Mouse (Mus musculus) layer of hippocampus, postnatal 10 days (tissue): ENCODE data around the gene Clic3. TPM values are rescaled to one million over a fixed set of nuclear protein-coding genes. Genes with fewer than 3 reads are reported as not detected.
"Not testable (repeated sequence)": the region's sequence is repeated elsewhere in the genome, so short reads cannot be mapped to it uniquely, and the experiment has no call there.

Experiments
- DNase-seq, 2 experiments: peaks; one replicate each; pipeline ENCODE4 v3.0.0; 2021; ENCODE audit warnings: low spot score in 2 of 2
- long read RNA-seq: library from polyadenylated mRNA; stranded (forward); transcript quantifications from one replicate; pipeline ENCODE4 v2.0.0, GENCODE M21; 2023
- total RNA-seq, 2 experiments: library from RNA; stranded (reverse); gene quantifications; 2 replicates each; pipeline ENCODE4 v1.2.3; 2021

Clic3 gene
- under 1 TPM in 1 of 2 experiments, not detected in 1; 0.60 TPM for total RNA-seq
- long read RNA-seq, result 0 reads

DNA sequence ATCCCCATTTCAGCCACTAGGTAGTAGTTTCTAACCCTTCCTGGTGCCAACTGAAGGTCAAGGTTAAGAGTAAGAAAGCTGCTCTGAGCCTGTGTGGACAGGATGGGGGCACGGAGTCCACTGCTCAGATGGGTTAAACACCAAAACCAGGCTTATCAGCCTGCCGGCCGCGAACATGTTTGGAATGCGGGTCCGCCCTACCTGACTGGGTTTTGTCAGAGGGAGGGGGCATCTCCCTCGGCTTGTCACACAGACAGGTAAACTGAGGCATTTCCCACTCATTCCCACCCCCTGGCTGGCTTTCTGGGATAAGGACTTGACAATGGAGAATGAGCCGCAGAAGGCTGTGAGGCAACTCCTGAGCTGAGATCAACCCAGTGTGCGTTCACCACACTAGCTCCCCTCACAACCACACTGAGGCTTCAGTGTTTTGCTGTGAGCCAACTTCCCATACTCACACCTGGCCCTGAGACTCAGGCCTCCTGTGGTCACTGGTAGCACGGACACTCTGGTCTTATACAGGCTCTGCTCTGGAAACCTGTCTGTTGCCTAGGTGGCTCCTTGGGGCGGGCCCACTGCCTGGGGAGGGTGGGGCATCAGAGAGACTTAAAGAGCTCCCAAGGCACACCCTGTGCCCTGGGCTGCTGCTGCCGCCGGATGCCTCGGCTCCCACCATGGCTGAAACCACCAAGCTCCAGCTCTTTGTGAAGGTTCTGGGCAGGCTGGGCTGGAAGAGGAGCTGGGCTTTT, at the start of gene Clic3:
Gene Clic3, plus strand, starts transcription at position 634 of the 749 bp plus-strand sequence.
- DNase-seq, result no peak

DNA sequence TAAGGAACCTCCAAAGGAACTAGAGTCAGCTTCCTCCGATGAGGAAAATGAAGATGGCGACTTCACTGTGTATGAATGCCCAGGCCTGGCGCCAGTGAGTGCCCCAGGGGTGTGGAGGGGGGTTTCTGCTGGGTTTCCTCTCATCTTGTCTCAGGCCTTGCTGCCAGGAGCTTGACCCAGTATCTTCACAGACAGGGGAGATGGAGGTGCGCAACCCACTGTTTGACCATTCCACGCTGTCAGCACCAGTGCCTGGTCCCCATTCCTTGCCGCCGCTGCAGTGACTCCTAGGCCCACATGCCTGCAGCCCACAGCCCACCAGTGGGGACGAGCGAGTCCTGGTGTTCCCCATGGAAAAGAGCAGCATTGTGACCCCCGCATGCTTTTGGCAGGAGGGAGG, 47.7 kb upstream of the Clic3 start:
- no peak for DNase-seq

DNA sequence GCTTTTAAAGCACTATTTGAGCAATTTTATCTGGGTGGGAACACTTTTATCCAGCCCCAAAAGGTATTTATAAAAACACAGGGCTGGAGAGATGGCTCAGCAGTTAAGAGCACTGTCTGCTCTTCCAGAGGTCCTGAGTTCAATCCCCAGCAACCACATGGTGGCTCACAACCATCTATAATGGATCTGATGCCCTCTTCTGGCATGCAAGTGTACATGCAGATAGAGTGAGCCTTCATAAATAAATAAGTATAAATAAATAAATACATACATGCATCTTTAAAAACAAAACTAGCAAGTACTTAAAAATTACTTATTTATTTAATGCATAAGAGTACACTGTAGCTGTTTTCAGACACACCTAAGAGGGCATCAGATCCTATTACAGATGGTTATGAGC, 43.2 kb upstream of the Clic3 start:
- not testable (repeated sequence) for DNase-seq

DNA sequence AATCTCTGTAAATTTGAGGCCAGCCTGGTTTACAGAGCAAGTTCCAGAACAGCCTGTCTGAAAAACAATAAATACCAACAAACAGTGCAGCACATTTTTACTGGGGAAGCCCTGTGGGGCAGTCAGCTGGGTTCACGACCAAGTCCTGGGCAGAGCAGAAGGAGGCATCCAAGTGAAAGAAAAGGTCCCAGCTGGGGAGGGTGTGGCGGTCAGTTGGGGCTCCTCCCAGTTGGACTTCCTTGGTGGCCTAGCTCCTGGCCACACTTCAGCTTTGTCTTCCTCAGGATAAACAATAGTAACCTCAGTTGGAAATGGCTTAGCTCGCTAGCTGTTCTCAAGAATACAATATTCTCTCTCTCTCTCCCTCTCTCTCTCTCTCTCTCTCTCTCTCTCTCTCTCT, 39.2 kb upstream of the Clic3 start:
- DNase-seq, result no peak

DNA sequence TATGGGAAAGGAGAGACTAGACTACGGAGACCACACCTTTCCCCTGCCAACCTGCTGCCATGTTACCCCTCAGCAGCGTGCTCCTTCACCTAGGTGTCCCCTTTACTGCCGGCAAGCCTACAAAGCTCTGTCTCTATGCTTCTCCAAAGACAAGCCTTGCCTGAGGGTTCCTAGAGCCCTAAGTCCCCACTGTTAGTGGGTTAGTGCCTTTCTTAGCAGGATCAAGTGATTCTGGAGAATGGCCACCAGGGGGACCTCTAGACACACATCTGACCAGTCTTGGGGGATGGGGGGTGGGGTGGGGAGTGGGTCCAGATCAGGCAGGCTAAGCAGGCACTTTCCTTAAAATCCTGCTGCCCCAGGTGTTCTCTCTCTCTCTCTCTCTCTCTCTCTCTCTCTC, 34.7 kb upstream of the Clic3 start:
- peak; percentile 49 to 67 for DNase-seq

DNA sequence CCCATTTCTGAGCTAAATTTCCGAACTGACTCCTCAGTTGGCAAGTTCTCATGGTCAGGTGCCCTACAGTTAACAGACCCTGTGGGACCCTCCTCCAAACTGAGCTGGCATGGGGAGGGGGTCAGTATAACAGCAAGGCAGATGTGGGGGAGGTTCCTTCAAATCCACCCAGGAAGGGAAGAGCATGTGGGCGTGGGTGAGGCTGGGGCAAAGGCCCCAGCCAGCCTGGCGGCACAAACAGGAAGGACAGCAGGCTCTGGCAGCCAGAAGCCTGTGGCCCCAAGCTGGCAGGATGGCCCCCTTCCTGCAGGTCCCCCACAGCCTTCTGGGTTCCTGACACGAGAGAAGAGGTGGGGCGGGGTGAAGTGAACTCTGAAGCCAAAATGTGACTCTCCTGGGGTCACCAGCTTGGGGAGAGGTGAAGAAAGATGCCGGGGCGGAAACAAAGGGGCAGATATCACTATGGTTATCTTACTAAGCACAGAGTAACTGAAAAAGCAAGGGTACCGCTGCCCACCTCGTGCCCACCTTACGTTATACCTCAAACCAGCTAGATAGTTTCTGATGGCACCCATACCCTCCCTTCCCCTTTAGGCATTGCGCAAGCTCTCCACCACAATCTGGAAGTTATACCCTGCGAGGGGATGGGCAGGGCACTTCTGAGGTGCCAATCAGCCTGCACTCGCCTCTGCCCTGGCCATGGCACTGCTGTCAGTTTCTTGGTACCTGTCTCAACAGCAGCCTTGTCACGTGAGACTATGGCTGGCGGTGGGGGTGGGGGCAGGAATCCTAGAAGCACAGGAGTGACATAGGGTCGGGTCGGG, 33.8 kb upstream of the Clic3 start, which contains the start of gene Fut7:
Gene Fut7, plus strand, starts transcription at position 681 of the 824 bp plus-strand sequence.
- no peak for DNase-seq

DNA sequence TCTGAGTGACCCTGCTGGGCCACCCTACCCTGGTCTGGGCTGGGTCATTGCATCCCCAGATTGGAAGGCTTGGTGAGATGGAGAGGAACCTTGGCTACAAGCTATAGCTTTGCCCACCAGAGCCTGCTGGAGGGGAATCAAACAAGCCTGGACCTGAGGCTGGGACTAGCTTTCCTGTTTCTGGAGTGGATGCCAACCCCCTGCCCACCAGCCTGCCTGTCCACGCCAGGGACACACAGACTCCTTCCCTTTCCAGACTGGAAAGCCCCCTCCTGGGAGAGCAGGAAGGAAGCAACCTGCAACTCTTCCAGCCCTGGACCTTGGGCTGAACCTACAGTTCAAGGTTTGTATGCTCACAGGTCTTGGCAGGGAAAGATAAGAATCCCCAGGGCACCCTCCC, 33.0 kb upstream of the Clic3 start:
- DNase-seq, result no peak

DNA sequence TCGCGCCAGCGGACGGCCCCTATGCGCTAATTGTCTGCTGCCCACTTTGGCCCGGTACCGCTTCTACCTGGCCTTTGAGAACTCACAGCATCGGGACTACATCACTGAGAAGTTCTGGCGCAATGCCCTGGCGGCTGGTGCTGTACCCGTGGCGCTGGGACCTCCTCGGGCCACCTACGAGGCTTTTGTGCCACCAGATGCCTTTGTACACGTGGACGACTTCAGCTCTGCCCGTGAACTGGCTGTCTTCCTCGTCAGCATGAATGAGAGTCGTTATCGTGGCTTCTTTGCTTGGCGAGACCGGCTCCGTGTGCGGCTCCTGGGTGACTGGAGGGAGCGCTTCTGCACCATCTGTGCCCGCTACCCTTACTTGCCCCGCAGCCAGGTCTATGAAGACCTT, 31.2 kb upstream of the Clic3 start:
- DNase-seq, result no peak

DNA sequence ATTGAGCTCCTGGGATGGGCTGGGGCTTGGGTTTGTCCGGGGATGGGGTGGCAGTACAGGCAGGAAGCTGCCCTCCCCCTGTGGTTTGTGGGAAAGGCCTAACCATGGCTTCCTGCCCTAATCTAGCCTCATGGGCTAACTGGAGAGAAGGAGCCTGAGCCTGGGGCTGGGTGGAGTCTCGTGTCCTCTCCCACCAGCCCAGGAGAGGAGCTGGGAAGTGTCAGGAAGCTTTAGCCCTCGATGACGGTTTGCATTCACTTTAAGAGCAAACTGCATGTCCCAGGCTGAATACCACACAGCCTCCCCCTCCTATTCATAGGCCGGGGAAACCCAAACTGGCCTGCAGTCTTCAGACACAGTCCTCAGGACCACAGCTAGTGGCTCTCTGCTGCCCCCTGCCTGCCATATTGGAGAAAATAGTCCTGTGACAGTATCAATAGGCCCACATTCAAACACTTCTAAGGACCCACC, 29.9 kb upstream of the Clic3 start:
- peak; percentile 76 to 84 for DNase-seq

DNA sequence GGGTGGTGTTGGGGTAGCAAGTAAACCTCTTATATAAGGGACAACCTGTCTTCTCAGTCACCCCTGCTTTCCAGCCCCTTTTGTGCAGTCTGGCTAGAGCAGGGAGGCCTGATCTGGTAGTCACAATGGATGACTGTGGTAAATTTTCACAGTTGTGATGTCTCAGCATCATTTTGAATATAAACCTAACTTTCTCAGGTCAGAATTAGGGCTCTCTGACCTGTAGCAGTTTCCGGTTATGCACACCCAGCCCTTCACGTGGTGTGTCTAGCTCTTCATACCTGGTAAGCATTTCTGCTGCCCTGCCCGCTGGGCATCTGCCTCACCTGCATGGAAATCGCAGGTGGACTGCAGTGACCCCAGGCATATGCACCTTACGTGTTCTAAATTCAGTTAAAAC, 29.4 kb upstream of the Clic3 start:
- DNase-seq, result no peak

DNA sequence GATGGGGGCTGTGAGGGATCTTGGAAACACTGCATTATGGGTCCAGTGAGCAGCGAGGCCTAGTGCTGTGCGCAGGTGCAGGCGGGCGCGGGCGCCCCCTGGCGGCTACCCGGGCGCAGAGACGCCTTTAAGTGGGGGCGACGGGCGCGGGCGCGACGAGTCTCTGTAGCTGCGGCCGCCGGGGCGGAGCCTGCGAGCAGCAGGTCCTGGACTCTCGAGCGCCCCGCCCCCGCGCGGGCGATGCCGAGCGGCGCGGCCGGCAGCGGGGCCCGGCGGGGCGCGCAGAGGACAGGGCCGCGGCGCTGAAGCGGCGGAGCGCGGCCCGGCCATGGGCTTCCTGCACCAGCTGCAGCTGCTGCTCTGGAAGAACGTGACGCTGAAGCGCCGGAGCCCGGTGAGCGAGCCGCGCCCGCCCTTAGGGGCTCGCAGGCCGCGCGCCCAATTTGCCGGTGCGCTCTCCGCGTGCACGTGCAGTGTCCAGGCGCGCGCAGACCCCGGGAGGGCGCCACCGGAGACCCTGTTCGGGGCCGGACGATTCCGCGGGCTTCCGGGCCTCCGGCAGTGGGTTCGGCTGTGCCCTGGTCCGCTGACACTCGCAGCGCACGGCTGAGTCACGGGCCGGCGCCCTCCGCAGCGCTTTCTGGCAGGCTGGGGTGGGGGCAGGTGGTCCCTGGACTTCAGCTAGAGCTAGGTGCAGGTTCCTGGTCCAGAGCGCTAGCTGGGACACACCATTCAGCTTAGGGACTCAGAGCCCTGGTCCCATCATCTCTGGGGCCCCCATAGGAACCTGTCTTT, 28.0 kb upstream of the Clic3 start, which contains the start of gene Abca2:
Gene Abca2, plus strand, starts transcription at position 262 of the 795 bp plus-strand sequence.
- DNase-seq, result peak; percentile 94 to 98

DNA sequence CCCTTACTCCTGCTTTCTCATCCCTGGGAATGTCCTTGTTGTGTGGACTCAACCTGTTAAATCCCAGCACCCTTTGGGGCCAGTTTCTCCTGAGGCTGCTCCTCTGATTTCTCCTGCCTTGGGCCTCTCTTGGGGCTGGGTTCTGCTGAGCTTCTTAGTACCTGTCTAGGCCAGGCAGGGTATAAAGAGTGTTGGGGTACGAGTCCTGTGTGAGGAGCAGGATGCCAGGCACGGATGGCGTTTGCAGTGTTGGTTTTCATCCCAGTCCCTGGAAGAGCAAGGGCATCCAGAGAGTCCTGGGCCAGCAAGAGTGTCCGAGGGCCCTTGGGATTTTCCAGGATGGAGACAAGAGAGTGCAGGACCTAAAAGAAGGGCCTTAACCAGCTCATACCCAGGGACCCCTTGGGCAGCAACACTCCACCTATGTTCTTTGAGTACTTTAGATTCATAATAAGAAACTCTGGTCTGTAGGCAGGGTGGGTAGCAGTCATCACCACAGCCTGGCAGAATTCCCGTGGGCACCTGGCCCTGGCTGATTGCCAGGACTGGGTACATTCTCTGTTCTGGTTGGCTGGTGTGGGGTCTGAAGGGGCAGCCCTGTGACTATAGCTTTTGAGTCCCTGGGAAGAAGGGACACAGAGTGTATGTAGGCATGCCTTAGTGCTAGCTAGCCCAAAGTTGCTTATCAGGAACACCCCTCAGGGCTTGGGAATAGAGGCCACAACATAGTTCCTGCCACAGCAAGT, 27.0 kb upstream of the Clic3 start:
- peak in 1 of 2 experiments; percentile 54 for DNase-seq

DNA sequence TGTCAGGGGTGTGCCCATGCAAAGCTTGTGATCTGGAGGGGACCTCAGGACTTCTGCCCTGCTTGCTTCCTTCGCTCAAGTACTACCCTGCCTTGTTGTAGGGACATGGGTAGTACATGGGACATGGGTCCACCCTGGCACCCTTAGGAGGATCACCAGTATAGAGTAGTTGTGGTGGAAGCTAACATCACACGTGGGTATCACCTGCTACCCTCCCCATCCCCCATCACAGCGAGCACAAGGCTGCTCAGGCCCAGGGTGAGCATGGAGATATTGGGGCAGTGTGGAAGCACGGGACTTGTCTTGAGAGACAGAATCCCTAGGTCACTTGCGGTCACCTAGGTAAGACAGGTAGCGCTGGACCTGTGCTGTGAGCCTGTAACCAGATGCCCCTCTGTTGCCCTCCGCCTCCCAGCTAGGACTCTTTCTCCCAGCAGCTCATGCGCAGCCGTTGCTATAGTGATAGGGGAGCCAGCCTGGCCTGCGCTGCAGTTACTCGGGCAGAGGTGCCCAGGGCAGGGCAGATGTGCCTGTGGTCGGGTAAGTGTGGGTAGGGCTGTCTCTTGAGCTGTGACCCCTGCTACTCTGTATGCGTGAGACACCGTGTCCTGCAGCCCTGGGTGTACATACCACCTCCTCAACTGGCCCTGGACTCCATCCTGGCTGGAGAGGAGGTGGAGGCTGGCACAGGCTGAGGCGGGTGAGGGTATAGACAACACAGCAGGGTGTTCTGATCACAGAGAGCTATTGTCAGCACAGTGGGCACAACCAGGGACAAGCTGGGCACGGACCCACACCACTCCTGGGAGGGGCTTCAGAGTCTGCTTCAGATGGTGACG, 26.0 kb upstream of the Clic3 start:
- no peak for DNase-seq

DNA sequence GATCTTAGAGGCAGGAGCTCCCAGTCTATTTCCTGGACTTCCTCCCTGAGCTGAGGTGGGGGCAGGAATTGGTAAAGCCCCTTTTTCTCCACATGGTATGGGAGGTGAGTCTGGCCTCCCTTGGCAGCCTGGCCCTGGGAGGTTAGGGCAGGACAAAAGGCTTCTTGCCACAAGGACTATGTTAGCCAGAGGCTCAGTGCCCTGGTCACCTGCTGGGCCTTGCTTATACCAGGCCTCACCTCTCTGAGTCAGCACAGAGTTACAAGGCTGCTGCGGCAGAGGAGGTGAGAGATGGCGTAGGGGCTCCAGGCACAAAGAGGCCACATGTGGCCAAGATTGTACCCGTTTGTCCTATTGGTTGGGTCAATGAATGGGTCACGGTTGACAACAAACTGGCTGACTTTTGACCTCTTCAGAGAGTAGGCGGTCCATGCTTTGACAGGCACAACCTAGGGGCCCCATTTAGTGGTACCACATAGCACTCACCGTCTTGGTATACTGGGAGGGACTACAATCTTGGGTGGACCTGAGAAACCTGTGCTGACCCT, 25.3 kb upstream of the Clic3 start:
- DNase-seq, result no peak

DNA sequence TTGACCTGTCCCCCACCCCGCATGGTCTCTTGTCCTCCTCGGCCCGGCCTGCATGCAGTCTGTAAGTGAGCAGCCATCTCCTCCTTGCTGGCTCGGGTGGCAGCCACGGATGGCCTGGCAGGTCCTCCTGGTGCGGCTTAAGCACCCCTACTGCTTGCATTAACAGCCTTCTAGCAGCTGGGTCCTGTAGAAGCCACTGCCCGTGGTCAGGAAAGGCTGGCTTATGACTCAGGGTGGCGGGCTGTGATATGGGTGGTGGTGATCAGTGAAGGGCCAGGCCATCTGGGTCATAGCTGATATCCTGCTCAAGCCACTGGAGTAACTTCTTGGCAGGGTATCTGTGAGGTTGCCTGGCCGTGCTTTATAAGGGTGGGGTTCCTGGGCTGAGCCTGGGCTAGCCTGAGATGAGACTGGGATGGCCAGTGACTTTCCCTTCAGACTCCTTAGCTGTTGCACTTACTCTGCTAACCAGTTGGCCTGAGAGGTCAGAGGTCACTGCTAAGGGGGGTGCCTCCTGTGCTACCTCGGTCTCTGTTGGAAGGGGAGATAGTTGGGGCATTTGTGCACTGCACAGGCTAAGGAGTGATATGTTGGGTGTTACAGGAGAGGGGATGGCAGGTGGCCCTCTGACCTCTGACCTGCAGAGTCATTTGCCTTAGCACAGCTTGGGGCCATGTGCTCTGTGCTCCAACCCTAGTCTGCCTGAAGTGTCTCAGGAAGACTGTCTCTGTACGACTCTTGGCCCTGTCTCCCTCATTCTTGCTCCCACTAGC, 24.1 kb upstream of the Clic3 start:
- DNase-seq, result no peak

DNA sequence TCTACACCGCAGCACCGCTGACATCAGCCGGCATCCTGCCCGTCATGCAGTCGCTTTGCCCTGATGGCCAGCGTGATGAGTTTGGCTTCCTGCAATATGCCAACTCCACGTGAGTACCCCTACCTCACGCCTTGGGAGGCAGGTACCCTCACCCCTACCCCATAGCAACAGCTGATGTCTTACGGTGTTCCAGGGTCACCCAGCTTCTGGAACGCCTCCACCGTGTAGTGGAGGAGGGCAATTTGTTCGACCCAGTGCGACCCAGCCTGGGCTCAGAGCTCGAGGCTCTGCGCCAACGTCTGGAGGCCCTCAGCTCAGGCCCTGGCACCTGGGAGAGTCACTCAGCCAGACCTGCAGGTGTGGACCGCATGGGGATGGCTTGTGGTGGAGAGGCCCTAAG, 23.5 kb upstream of the Clic3 start:
- no peak for DNase-seq

DNA sequence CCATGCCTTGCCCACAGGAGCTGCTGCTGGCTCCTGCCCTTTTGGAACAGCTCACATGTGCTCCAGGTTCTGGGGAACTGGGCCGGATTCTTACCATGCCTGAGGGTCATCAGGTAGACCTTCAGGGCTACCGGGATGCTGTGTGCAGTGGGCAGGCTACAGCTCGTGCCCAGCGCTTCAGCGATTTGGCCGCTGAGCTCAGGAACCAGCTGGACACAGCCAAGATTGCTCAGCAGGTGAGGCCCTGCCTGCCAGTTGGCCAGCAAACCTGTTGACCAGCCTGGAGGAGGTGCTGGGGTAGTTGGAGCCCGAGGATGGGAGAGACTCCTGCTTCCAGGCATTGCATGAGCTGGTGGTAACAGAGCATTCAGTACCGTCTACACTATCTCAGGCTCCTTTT, 22.3 kb upstream of the Clic3 start:
- no peak for DNase-seq

DNA sequence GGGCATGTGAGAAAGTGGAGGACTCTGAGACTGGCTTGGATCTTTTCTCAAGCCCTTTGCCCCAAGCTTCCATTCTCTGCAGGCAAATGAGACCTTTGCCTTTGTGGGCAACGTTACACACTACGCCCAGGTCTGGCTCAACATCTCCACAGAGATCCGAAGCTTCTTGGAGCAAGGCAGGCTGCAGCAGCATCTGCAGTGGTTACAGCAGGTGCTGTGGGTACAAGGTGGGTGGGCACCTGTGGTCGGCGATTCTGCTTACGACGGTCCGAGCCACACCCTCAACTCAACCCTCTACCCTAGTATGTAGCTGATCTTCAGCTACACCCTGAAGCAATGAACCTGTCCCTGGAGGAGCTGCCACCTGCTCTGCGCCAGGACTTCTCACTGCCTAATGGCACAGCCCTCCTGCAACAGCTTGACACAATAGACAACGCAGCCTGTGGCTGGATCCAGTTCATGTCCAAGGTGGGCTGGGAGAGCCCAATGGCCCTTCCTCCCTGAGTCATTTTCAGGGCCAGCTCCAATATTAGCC, 20.3 kb upstream of the Clic3 start:
- no peak for DNase-seq
